Mouse (Mus musculus) MEL (cell line): ENCODE results near the gene Thbs3. TPM values are rescaled to one million over a fixed set of nuclear protein-coding genes. Genes with fewer than 3 reads are reported as not detected.

ENCODE experiments used
- DNase-seq: peaks from one replicate; pipeline ENCODE4 v3.0.0; 2011; ENCODE audit warnings: low read depth, low spot score
- H3K27ac ChIP-seq: 2 replicates; pipeline ENCODE4 v1.5.1; 2012; ENCODE audit warnings: low read depth, mild to moderate bottlenecking, control low read depth, low read length, moderate library complexity; ENCODE audit not compliant: control insufficient read depth
- H3K27me3 ChIP-seq, 2 experiments: fragments of 150-350 bp in 1 of 2; sonication (generic) in 1 of 2; 2 replicates each; pipeline ENCODE4 v1.6.1; 2012; ENCODE audit warnings: low read length in 2 of 2, mild to moderate bottlenecking in 2 of 2, improper control_type of control experiment in 1 of 2, moderate library complexity in 1 of 2; ENCODE audit not compliant: insufficient read depth in 2 of 2, control insufficient read depth in 1 of 2
- H3K36me3 ChIP-seq, 2 experiments: 2 replicates each; pipeline ENCODE4 v1.6.1; 2012 to 2014; ENCODE audit warnings: low read length in 2 of 2, improper control_type of control experiment in 1 of 2, inconsistent platforms in 1 of 2, mild to moderate bottlenecking in 1 of 2; ENCODE audit not compliant: insufficient read depth in 2 of 2, control insufficient read depth in 1 of 2
- H3K4me1 ChIP-seq, 2 experiments: fragments of 150-350 bp in 1 of 2; sonication (generic) in 1 of 2; 2 replicates each; pipeline ENCODE4 v1.6.1; 2012; ENCODE audit warnings: low read length in 2 of 2, improper control_type of control experiment in 1 of 2, mild to moderate bottlenecking in 1 of 2; ENCODE audit not compliant: insufficient read depth in 2 of 2, control insufficient read depth in 1 of 2
- H3K4me3 ChIP-seq, 2 experiments: fragments of 150-350 bp in 1 of 2; sonication (generic) in 1 of 2; 2 replicates each; pipeline ENCODE4 v1.5.1; 2012; ENCODE audit warnings: low read depth in 2 of 2, low read length in 2 of 2, mild to moderate bottlenecking in 2 of 2, moderate library complexity in 2 of 2, control low read depth in 1 of 2, improper control_type of control experiment in 1 of 2; ENCODE audit not compliant: control insufficient read depth in 1 of 2, insufficient read depth in 1 of 2
- H3K79me2 ChIP-seq: 2 replicates; pipeline ENCODE4 v1.6.1; 2012; ENCODE audit warnings: mild to moderate bottlenecking, low read length, moderate library complexity; ENCODE audit not compliant: control insufficient read depth, poor library complexity, insufficient read depth
- H3K9ac ChIP-seq: 2 replicates; pipeline ENCODE4 v1.6.1; 2012; ENCODE audit warnings: low read depth, mild to moderate bottlenecking, control low read depth, low read length, moderate library complexity; ENCODE audit not compliant: control insufficient read depth, poor library complexity, severe bottlenecking
- H3K9me3 ChIP-seq: fragments of 150-350 bp; sonication (generic); replicated peaks from 2 replicates; pipeline ENCODE4 v1.6.1; 2012; ENCODE audit warnings: mild to moderate bottlenecking, low read length, improper control_type of control experiment, moderate library complexity; ENCODE audit not compliant: insufficient read depth
- BHLHE40 ChIP-seq: IDR thresholded peaks from 2 replicates; pipeline ENCODE4 v1.6.1; 2012; ENCODE audit warnings: low read depth, mild to moderate bottlenecking, inconsistent platforms, low read length, improper control_type of control experiment, borderline replicate concordance
- CHD2 ChIP-seq: IDR thresholded peaks from 2 replicates; pipeline ENCODE4 v1.6.1; 2011; ENCODE audit warnings: low read length, improper control_type of control experiment
- CTCF ChIP-seq, 3 experiments: IDR thresholded peaks in 2 of 3; conservative IDR thresholded peaks in 1 of 3; 2 replicates each; pipeline ENCODE4 v1.5.1; 2011 to 2012; ENCODE audit warnings: low read length in 3 of 3, low read depth in 2 of 3, mild to moderate bottlenecking in 2 of 3, improper control_type of control experiment in 1 of 3, inconsistent platforms in 1 of 3, mixed read lengths in 1 of 3, moderate library complexity in 1 of 3; ENCODE audit not compliant: control insufficient read depth in 1 of 3, insufficient read depth in 1 of 3, poor library complexity in 1 of 3, severe bottlenecking in 1 of 3
- ETS1 ChIP-seq: IDR thresholded peaks from 2 replicates; pipeline ENCODE4 v1.6.1; 2012; ENCODE audit warnings: low read depth, mild to moderate bottlenecking, inconsistent platforms, low read length, improper control_type of control experiment, moderate library complexity
- GABPA ChIP-seq: IDR thresholded peaks from 2 replicates; pipeline ENCODE4 v1.6.1; 2012; ENCODE audit warnings: low read depth, mild to moderate bottlenecking, inconsistent platforms, low read length, improper control_type of control experiment, moderate library complexity
- HCFC1 ChIP-seq: IDR thresholded peaks from 2 replicates; pipeline ENCODE4 v1.6.1; 2012; ENCODE audit warnings: low read depth, mild to moderate bottlenecking, inconsistent platforms, low read length, improper control_type of control experiment, moderate library complexity
- JUND ChIP-seq: IDR thresholded peaks from 2 replicates; pipeline ENCODE4 v1.6.1; 2011; ENCODE audit warnings: low read depth, mild to moderate bottlenecking, improper control_type of control experiment, low read length
- MEF2A ChIP-seq: IDR thresholded peaks from 2 replicates; pipeline ENCODE4 v1.6.1; 2014; ENCODE audit warnings: low read depth, mild to moderate bottlenecking, inconsistent platforms, low read length, improper control_type of control experiment; ENCODE audit not compliant: poor library complexity, insufficient replicate concordance, severe bottlenecking; ENCODE audit errors: extremely low read depth
- MXI1 ChIP-seq: IDR thresholded peaks from 2 replicates; pipeline ENCODE4 v1.6.1; 2011; ENCODE audit warnings: mild to moderate bottlenecking, low read depth, low read length, improper control_type of control experiment
- MYB ChIP-seq: IDR thresholded peaks from 2 replicates; pipeline ENCODE4 v1.6.1; 2011; ENCODE audit warnings: mild to moderate bottlenecking, low read depth, low read length, improper control_type of control experiment
- MYC ChIP-seq: IDR thresholded peaks from 2 replicates; pipeline ENCODE4 v1.6.1; 2011; ENCODE audit warnings: low read depth, mild to moderate bottlenecking, low read length, improper control_type of control experiment, moderate library complexity
- NELFE ChIP-seq: IDR thresholded peaks from 2 replicates; pipeline ENCODE4 v1.6.1; 2011; ENCODE audit warnings: low read depth, low read length, improper control_type of control experiment
- NRF1 ChIP-seq: IDR thresholded peaks from 2 replicates; pipeline ENCODE4 v1.6.1; 2014; ENCODE audit warnings: low read depth, mild to moderate bottlenecking, inconsistent platforms, low read length, improper control_type of control experiment, moderate library complexity; ENCODE audit not compliant: poor library complexity, insufficient read depth, severe bottlenecking
- POLR2A ChIP-seq, 2 experiments: IDR thresholded peaks; 2 replicates each; pipeline ENCODE4 v1.6.1; 2011 to 2012; ENCODE audit warnings: low read length in 2 of 2, mild to moderate bottlenecking in 2 of 2, control low read depth in 1 of 2, improper control_type of control experiment in 1 of 2, low read depth in 1 of 2, moderate library complexity in 1 of 2; ENCODE audit not compliant: control insufficient read depth in 1 of 2, insufficient read depth in 1 of 2, poor library complexity in 1 of 2
- POLR2AphosphoS5 ChIP-seq: IDR thresholded peaks from 2 replicates; pipeline ENCODE4 v1.6.1; 2012; ENCODE audit warnings: low read depth, borderline replicate concordance, mild to moderate bottlenecking, inconsistent platforms, low read length, moderate library complexity, mixed read lengths
- RCOR1 ChIP-seq: IDR thresholded peaks from 2 replicates; pipeline ENCODE4 v1.6.1; 2012; ENCODE audit warnings: low read depth, mild to moderate bottlenecking, inconsistent platforms, low read length, improper control_type of control experiment
- SIN3A ChIP-seq: IDR thresholded peaks from 2 replicates; pipeline ENCODE4 v1.6.1; 2012; ENCODE audit warnings: low read length, improper control_type of control experiment, inconsistent platforms
- SMC3 ChIP-seq: IDR thresholded peaks from 2 replicates; pipeline ENCODE4 v1.6.1; 2011; ENCODE audit warnings: low read depth, low read length, improper control_type of control experiment
- TBP ChIP-seq: IDR thresholded peaks from 2 replicates; pipeline ENCODE4 v1.8.0; 2011; ENCODE audit warnings: low read depth, low read length, improper control_type of control experiment
- UBTF ChIP-seq: IDR thresholded peaks from 2 replicates; pipeline ENCODE4 v1.6.1; 2012; ENCODE audit warnings: low read depth, mild to moderate bottlenecking, inconsistent platforms, low read length, improper control_type of control experiment, moderate library complexity, borderline replicate concordance; ENCODE audit not compliant: insufficient read depth
- USF1 ChIP-seq: IDR thresholded peaks from 2 replicates; pipeline ENCODE4 v1.6.1; 2014; ENCODE audit warnings: low read depth, mild to moderate bottlenecking, inconsistent platforms, low read length, improper control_type of control experiment, moderate library complexity
- USF2 ChIP-seq, 2 experiments: IDR thresholded peaks; 2 replicates each; pipeline ENCODE4 v1.6.1; 2011 to 2012; ENCODE audit warnings: improper control_type of control experiment in 2 of 2, low read length in 2 of 2, borderline replicate concordance in 1 of 2, inconsistent platforms in 1 of 2, low read depth in 1 of 2, mild to moderate bottlenecking in 1 of 2; ENCODE audit not compliant: insufficient read depth in 1 of 2
- ZKSCAN1 ChIP-seq: IDR thresholded peaks from 2 replicates; pipeline ENCODE4 v1.6.1; 2012; ENCODE audit warnings: low read depth, mild to moderate bottlenecking, inconsistent platforms, low read length, improper control_type of control experiment, moderate library complexity
- polyA plus RNA-seq, 2 experiments: library from polyadenylated mRNA; stranded (reverse) in 1 of 2; unstranded in 1 of 2; fragments of >175 nt in 1 of 2; fragments of >200 nt in 1 of 2; gene quantifications; 2 replicates each; pipeline versions ENCODE4 v1.2.1 to v1.2.4; 2012; ENCODE audit warnings: low replicate concordance in 2 of 2, low read depth in 1 of 2; ENCODE audit not compliant: insufficient read length in 2 of 2, insufficient read depth in 1 of 2, missing spikeins in 1 of 2
- total RNA-seq: library from RNA; depleted of rRNA; stranded (reverse); fragments of 300-350 nt; gene quantifications from 2 replicates; pipeline ENCODE4 v1.2.3, GENCODE M21; 2012

Gene Thbs3
- total and polyA plus RNA-seq, 3 experiments: 1.8 to 4.9 TPM; not detected in 1

- Histone ChIP-seq H3K9ac (no peak overlapping the region), H3K4me1 (peaks cover 3 to 26% of the 10 kb centered on the region in 2 experiments), H3K79me2 (peaks cover 1% of the 10 kb centered on the region; the same call in 1 of the 2 replicates), H3K9me3 (no peaks in the 10 kb centered on the region), H3K36me3 (peaks cover 0 to 14% of the 10 kb centered on the region in 2 experiments; a peak in 2 of 4 replicates), H3K27ac (no peak overlapping the region), H3K4me3 (no peak overlapping the region), H3K27me3 (peaks cover 0 to 2% of the 10 kb centered on the region in 2 experiments; a peak in 2 of 4 replicates)
- TF ChIP-seq MXI1 (no peak), SMC3 (no peak), RCOR1 (no peak), TBP (no peak), CTCF (IDR thresholded peaks at IDR 0.05 in 2 of 3, conservative IDR thresholded peaks at IDR 0.05 in 1 of 3; ENCODE audit: control insufficient read depth in 1 of 3, insufficient read depth in 1 of 3, low read depth in 2 of 3, low read length in 3 of 3, poor library complexity in 1 of 3, severe bottlenecking in 1 of 3) (no peak), HCFC1 (no peak), ETS1 (no peak), MYC (no peak)
- no peak for DNase-seq
These were observed 56.8 kb downstream of the Thbs3 start for GRCm38 (mm10) chr3:89271760-89272159.

- no peaks in the 10 kb centered on the region for H3K36me3 ChIP-seq
- peaks cover 0 to 2% of the 10 kb centered on the region in 2 experiments; a peak in 2 of 4 replicates for H3K4me1 ChIP-seq
- no peak overlapping the region for H3K27ac ChIP-seq
- no peak overlapping the region for H3K9ac ChIP-seq
- H3K9me3 ChIP-seq: no peaks in the 10 kb centered on the region
- H3K4me3 ChIP-seq: no peak overlapping the region
- DNase-seq: no peak
- TF ChIP-seq UBTF (no peak), BHLHE40 (no peak), USF2 (IDR thresholded peaks at IDR 0.05; ENCODE audit: borderline replicate concordance in 1 of 2, insufficient read depth in 1 of 2, low read depth in 1 of 2, low read length in 2 of 2) (no peak), CHD2 (no peak), MYC (no peak), JUND (no peak), USF1 (no peak), POLR2AphosphoS5 (no peak), ETS1 (no peak), SIN3A (no peak), NRF1 (no peak), HCFC1 (no peak), GABPA (no peak), NELFE (no peak), MYB (no peak), SMC3 (no peak), MEF2A (no peak), ZKSCAN1 (no peak), POLR2A (IDR thresholded peaks at IDR 0.05; ENCODE audit: control insufficient read depth in 1 of 2, insufficient read depth in 1 of 2, low read depth in 1 of 2, low read length in 2 of 2, poor library complexity in 1 of 2) (no peak)
- H3K27me3 ChIP-seq: peaks cover 24 to 30% of the 10 kb centered on the region in 2 experiments
- H3K79me2 ChIP-seq: no peaks in the 10 kb centered on the region
These were observed 61.1 kb downstream of the Thbs3 start for GRCm38 (mm10) chr3:89276061-89276460.
